Mouse (Mus musculus) kidney, embryonic 14.5 days (tissue): Measurements from ENCODE around the gene Ncam1. TPM values are rescaled to one million over a fixed set of nuclear protein-coding genes. Genes with fewer than 3 reads are reported as not detected.

Source experiments
- ATAC-seq: fragments of 200-750 bp; cut with Nextera tagmentation; 2 replicates; pipeline ENCODE4 v1.8.0; 2017; ENCODE audit warnings: moderate number of reproducible peaks, mild to moderate bottlenecking, moderate TSS enrichment, moderate library complexity; ENCODE audit not compliant: low FRiP score, low TSS enrichment
- H3K27ac ChIP-seq: fragments of 300-500 bp; sonication (generic); 2 replicates; pipeline ENCODE4 v1.5.1; 2014; ENCODE audit warnings: low read depth, mild to moderate bottlenecking, low read length, moderate library complexity, mixed read lengths
- H3K27me3 ChIP-seq: fragments of 300-500 bp; sonication (generic); 2 replicates; pipeline ENCODE4 v1.6.1; 2014; ENCODE audit warnings: mild to moderate bottlenecking, low read length; ENCODE audit not compliant: control insufficient read depth, insufficient read depth
- H3K36me3 ChIP-seq: fragments of 300-500 bp; sonication (generic); 2 replicates; pipeline ENCODE4 v1.6.1; 2014; ENCODE audit warnings: low read length, mixed read lengths; ENCODE audit not compliant: control insufficient read depth, insufficient read depth
- H3K4me1 ChIP-seq: fragments of 300-500 bp; sonication (generic); 2 replicates; pipeline ENCODE4 v1.6.1; 2014; ENCODE audit warnings: low read length, mixed read lengths; ENCODE audit not compliant: control insufficient read depth, insufficient read depth
- H3K4me2 ChIP-seq: fragments of 300-500 bp; sonication (generic); replicated peaks from 2 replicates; pipeline ENCODE4 v1.6.1; 2014; ENCODE audit warnings: low read depth, mild to moderate bottlenecking, low read length
- H3K4me3 ChIP-seq: fragments of 300-500 bp; sonication (generic); 2 replicates; pipeline ENCODE4 v1.5.1; 2014; ENCODE audit warnings: mild to moderate bottlenecking, low read length
- H3K9ac ChIP-seq: fragments of 300-500 bp; sonication (generic); 2 replicates; pipeline ENCODE4 v1.6.1; 2014; ENCODE audit warnings: low read depth, mild to moderate bottlenecking, low read length, moderate library complexity
- H3K9me3 ChIP-seq: fragments of 300-500 bp; sonication (generic); 2 replicates; pipeline ENCODE4 v1.6.1; 2016; ENCODE audit warnings: low read length; ENCODE audit not compliant: control insufficient read depth
- WGBS: fragments of 180-500 bp; shearing (Covaris S2); extraction: QIAGEN DNeasy Blood & Tissue Kit; methylation state at CpG from one replicate; pipeline ENCODE4 v1.1.7; 2014; 5-methylcytosine and 5-hydroxymethylcytosine counted together
- polyA plus RNA-seq: library from polyadenylated mRNA; unstranded; fragments of >200 nt; fragmentation: Nextera tagmentation; extraction: Ambion mirVana; gene quantifications from 2 replicates; pipeline ENCODE4 v1.2.1, GENCODE M21; 2014

Gene Ncam1
- polyA plus RNA-seq, 1 experiment from 2014 or later, result 126 TPM

DNA sequence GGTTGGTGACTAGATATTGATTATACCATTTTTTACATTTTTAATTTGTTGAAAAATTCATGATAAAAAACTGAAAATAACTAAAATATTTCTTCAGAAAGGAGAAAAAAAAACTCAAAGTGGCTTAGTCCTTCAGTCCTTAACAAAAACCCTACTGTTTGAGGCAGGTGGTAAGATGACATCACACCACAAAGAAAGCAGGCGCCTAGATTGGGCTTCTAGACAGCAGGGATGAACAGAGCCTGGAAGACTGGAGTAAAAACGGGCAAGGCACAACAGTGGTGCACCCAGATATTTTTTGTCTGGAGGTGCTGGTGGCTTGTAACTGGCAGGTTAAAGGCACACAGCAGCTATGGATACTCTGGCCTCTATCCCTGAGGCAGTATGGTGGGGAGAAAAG is 168.4 kb downstream of the Ncam1 start:
- Histone ChIP-seq H3K27me3 (no peaks in the 10 kb centered on the region), H3K4me1 (0 out of 2 replicates have a peak, but pooled peaks cover 4% of the 10 kb centered on the region), H3K4me2 (no peak overlapping the region), H3K36me3 (no peaks in the 10 kb centered on the region), H3K27ac (no peak overlapping the region), H3K9ac (no peak overlapping the region), H3K4me3 (no peak overlapping the region), H3K9me3 (no peaks in the 10 kb centered on the region)
- ATAC-seq, result no peak
- 85% methylated on average over 2 of the region's 2 CpGs for WGBS

DNA sequence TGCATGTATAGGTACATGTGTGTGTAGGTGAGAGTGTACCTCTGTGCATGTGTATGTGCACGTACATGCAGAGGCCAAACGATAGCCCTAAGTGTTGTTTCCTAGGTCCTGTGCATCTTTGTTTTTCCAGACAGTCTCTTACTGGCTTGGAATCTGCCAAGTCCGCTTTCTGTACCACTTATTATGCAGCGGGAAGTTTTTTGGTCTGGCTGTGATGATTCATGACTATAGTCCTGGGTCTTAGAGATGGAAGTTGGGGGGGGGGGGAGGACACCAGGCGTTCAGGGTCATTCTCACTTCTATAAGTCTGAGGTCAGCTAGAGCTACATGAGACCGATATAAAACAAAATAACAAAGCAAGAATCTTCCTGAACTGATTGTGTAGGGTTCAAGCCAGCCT is 173.8 kb downstream of the Ncam1 start:
- Histone ChIP-seq H3K4me3 (no peak overlapping the region), H3K4me1 (0 out of 2 replicates have a peak, but pooled peaks cover 4% of the 10 kb centered on the region), H3K27ac (no peak overlapping the region), H3K9ac (no peak overlapping the region), H3K27me3 (no peaks in the 10 kb centered on the region), H3K36me3 (no peaks in the 10 kb centered on the region), H3K9me3 (no peaks in the 10 kb centered on the region), H3K4me2 (no peak overlapping the region)
- no peak for ATAC-seq
- WGBS, result 86% methylated on average over 6 of the region's 6 CpGs

DNA sequence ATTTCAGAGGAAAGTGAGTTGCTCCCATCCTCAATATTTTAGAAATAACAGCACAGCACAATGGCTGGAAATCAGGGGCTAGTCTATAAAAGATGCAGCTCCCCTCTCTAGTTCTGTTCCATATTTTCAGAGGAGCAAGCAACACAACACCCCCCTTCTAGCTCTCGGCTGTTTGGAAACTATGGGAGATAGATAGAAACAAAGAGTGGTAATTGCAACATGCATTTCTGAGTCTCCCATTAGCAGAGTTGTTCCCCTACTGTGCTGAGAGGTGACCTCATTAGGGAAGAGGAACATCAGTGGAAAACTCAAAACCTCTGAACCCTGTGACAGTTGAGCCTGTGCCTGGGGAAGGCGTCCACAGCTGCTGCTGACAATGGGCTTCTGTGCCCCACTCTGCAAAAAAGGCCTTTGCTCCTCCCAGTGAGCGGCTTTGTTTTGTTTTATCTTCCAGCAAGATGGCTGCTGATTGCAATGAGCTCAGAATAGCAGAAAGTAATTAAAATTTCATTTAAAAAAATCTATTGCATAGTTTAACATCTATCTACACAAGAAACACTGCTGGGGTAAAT is 174.7 kb downstream of the Ncam1 start:
- Histone ChIP-seq H3K4me3 (no peak overlapping the region), H3K27me3 (no peaks in the 10 kb centered on the region), H3K27ac (no peak overlapping the region), H3K9me3 (no peaks in the 10 kb centered on the region), H3K4me2 (no peak overlapping the region), H3K36me3 (no peaks in the 10 kb centered on the region), H3K9ac (no peak overlapping the region), H3K4me1 (0 out of 2 replicates have a peak, but pooled peaks cover 4% of the 10 kb centered on the region)
- 70% methylated on average over 3 of the region's 3 CpGs for WGBS
- ATAC-seq, result no peak

DNA sequence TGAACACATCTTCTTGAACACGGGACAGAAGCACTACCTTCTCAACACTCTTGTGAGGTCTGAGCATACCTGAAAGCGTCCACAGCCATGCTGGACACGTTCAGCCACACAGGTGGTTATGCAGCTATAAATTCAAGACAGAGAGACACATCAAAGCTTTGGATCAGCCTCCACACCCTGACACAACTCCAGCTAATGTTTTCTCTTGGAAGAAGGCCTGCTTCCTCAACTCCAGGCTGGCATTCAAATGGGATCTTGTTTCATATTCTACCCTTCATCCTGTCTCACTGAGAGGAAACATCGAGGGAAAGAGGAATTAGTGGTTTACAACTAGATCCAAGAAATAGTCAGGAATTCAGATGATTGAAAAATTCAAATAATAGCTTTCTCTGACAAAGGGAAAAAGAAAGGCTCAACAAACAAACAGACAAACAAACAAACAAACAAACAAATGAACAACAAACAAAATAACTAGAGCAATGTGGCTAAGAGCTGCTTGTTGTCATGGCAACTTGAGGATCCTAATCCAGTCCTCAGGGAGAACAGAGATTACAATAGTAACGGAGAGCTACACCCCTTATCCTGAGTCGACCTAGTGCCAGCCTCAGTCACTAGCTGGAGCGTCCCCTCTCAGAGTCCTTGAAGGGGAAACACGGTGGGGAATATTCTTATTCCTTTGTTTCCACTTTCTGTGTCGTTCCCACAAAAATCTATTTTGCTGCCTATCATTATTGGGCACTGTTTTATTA is 175.6 kb downstream of the Ncam1 start:
- H3K4me2 ChIP-seq, result no peak overlapping the region
- WGBS, result 82% methylated on average over 9 of the region's 9 CpGs

DNA sequence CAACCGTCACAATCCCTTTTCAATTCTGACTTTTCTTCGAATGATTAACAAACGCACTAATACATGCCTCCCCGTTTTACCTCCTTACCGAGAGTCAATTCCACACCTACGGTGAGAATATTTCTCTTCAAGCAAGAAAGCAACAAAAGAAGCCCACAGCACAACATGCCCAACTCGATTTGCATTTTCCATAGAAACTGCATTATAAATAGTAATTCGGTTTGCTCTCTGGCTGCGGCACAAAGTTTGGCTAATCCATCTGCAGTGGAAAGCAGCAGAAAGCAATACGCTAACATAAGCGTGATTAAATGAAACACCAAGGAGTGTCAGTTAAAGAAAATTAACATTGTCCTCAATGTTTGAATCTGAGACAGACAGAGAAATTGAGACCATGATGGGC is 177.0 kb downstream of the Ncam1 start:
- H3K27ac ChIP-seq, result no peak overlapping the region
- H3K36me3 ChIP-seq, result no peaks in the 10 kb centered on the region
- H3K4me1 ChIP-seq, result no peaks in the 10 kb centered on the region
- no peaks in the 10 kb centered on the region for H3K27me3 ChIP-seq
- no peaks in the 10 kb centered on the region for H3K9me3 ChIP-seq
- H3K4me3 ChIP-seq, result no peak overlapping the region
- H3K9ac ChIP-seq, result no peak overlapping the region
- no peak for ATAC-seq
- H3K4me2 ChIP-seq, result no peak overlapping the region
- 96% methylated on average over 11 of the region's 11 CpGs for WGBS

More for the DNA sequence above, 175.6 kb downstream of the Ncam1 start:
- Histone ChIP-seq H3K4me3 (no peak overlapping the region), H3K27me3 (no peaks in the 10 kb centered on the region), H3K27ac (no peak overlapping the region), H3K4me1 (0 out of 2 replicates have a peak, but pooled peaks cover 4% of the 10 kb centered on the region), H3K9ac (no peak overlapping the region), H3K36me3 (no peaks in the 10 kb centered on the region), H3K9me3 (no peaks in the 10 kb centered on the region)
- ATAC-seq, result no peak

DNA sequence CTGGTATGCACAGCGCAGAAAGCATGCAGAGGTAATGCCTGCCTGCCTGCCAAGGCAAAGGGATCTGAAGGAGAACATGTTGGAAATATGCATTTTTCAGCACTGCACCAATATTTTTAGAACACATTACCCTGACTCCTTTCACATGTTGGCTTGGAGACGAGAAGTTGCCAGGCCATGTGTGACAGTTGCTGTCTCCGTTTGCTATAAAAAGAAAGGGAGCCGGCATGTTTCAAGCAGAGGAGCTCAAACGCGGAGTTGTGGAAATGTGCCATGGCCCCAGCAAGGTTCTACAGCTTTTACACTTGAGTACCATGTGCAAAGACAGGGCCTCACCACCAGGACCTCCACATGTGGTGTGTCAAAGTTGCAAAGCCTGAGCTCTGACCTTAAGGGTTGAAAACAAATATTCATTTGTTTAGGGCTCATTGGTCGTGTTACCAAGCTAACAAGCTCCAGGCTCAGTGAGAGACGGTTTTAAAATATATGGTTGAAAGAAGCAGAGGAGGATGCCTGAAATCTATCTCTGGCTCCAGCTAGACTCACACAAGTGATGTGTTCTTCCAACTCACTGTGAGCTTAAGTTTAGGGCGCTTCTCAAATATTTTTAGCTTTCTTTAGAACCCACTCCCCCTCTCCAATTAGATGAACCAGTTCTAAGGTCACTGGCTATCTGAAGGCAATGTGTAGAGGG is 179.9 kb downstream of the Ncam1 start:
- Histone ChIP-seq H3K36me3 (no peaks in the 10 kb centered on the region; the same call in 1 of the 2 replicates), H3K9ac (no peak overlapping the region), H3K4me2 (no peak overlapping the region), H3K27ac (no peak overlapping the region), H3K4me3 (no peak overlapping the region), H3K27me3 (no peaks in the 10 kb centered on the region), H3K4me1 (no peaks in the 10 kb centered on the region), H3K9me3 (no peaks in the 10 kb centered on the region)
- no peak for ATAC-seq
- 63% methylated on average over 9 of the region's 9 CpGs for WGBS

DNA sequence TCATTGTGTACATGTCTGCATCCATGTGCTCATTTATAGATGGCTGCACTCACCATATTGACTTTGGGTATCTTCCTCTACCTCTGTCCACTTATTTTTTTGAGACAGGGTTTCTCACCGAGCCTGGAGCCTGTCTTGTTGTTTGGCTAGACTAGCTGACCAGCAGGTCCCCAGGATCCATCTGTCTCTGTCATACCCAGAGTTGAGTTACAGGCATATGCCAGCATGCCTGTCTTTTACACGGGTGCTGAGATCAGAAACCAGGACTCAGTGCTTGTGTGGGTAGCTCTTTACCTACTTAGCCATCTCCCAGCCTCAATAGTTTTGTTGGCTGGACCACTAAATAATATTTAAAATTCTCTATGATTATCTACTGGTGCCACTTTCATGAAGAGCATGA is 180.5 kb downstream of the Ncam1 start:
- Histone ChIP-seq H3K27me3 (no peaks in the 10 kb centered on the region), H3K4me1 (no peaks in the 10 kb centered on the region), H3K27ac (no peak overlapping the region), H3K4me2 (no peak overlapping the region), H3K4me3 (no peak overlapping the region), H3K9ac (no peak overlapping the region), H3K36me3 (no peaks in the 10 kb centered on the region; the same call in 1 of the 2 replicates), H3K9me3 (no peaks in the 10 kb centered on the region)
- WGBS, result 61% methylated on average over 2 of the region's 2 CpGs
- no peak for ATAC-seq

DNA sequence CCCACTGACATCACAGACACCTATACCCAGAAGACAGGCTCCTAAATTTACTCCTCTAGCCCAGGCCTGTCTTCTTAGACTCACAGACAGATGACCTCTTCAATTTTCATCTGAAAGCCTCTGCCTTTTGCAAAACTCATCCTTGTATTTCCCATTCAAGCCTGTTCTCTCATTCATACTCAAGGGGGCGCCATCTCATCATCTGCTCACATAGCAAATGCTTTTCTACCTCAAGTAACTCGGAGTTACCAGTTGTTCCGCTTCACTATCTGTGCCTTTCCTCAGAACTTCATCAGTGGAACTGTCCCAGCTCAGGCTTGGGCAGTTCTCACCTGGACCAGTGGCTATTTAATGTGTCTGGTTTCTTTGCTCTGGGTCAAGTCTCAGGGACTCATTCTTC is 181.5 kb downstream of the Ncam1 start:
- Histone ChIP-seq H3K9ac (no peak overlapping the region), H3K4me3 (no peak overlapping the region), H3K27me3 (no peaks in the 10 kb centered on the region), H3K4me1 (no peaks in the 10 kb centered on the region), H3K36me3 (no peaks in the 10 kb centered on the region; the same call in 1 of the 2 replicates), H3K4me2 (no peak overlapping the region), H3K27ac (no peak overlapping the region), H3K9me3 (no peaks in the 10 kb centered on the region)
- WGBS, result 15% methylated on average over 3 of the region's 3 CpGs
- ATAC-seq, result no peak

DNA sequence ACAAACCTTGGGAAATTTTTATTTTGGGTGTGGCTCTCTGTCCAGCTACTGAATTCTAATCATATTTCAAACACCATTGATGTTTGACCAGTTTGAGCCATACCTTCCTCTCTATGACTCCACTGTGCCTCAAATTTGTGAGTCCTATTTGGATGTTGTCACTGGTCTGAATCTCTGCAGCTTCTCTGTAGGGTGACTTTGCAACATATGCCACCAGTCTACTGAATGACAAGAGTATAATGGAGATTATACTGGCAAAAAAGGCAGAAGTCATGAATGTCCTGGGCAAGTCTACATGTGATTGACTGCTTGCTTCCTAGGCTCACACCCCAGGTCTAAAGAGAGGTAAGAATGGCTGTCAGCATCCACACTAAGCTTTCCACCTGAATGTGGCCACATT is 186.3 kb downstream of the Ncam1 start:
- Histone ChIP-seq H3K4me1 (no peaks in the 10 kb centered on the region), H3K4me2 (no peak overlapping the region), H3K4me3 (no peak overlapping the region), H3K27ac (no peak overlapping the region), H3K9me3 (no peaks in the 10 kb centered on the region), H3K27me3 (no peaks in the 10 kb centered on the region), H3K9ac (no peak overlapping the region), H3K36me3 (no peaks in the 10 kb centered on the region; the same call in 1 of the 2 replicates)
- no peak for ATAC-seq
